Mouse (Mus musculus): ENCODE measurements around the gene Pxk. TPM values are rescaled to one million over a fixed set of nuclear protein-coding genes. Genes with fewer than 3 reads are reported as not detected.

The Pxk gene
- 10 to 100 TPM; 62.1 to 66.7 TPM for polyA plus RNA-seq (2017; shearing (Covaris generic))

DNA sequence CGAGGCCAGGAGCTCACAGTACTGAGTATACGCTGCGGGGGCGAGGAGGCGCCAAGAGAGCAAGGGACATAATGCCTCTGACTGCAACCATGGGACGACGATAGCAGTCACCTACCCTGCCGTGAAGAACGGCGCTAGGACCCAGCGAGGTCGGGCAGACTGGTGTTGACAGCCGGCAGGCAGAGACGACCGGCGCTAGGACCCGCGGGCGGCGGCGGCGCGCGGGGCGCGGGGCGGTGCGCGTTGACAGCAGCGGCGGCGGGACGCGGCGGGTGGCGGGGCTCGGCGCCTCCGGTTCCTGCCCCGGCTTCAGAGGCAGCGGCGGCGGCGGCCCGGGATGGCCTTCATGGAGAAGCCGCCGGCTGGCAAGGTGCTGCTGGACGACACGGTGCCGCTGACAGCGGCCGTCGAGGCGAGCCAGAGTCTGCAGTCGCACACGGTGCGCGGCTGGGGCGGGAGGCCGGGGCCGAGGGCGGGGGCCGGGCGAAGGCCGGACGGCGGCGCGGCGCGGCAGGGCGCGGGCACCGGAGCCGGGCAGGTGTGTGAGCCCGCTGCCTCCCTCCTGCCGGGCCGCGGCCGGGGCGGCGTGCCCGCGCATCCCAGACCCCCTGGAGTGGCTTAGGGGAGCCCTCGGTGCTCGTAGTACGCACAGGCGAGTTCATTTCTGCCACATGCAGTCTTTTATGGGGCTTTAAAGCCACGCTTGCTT is at the start of gene Pxk:
Pxk (plus strand) TSS at position 234 of the 709 bp plus-strand sequence.

DNA sequence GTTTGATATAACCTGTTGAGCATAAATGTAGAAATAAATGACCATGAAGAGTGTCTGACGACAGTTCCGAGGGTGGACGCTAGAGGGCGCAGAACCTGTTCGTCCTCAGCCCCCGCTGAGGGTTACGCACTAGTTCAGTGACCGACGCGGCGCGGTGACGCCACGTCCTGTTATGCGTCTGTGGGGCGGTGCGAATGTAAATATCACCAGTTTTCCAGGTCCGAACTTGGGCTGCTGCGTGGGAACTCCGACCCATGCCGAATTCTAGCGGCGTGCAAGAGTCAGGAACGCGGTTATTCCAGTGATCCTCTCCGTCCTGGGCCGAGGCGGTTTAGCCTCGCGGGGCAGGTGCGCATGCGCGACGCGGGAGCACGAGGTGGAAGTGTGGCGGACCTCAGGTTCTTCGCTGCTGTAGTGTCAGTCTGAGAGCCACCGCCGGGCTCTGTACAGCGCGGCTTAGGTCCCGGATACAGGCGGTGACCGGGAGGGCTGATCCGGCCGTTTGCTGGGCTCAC is 17.8 kb upstream of the Pxk start, which contains the start of gene Rpp14:
Rpp14 (plus strand) TSS at position 203 of the 515 bp plus-strand sequence.

DNA sequence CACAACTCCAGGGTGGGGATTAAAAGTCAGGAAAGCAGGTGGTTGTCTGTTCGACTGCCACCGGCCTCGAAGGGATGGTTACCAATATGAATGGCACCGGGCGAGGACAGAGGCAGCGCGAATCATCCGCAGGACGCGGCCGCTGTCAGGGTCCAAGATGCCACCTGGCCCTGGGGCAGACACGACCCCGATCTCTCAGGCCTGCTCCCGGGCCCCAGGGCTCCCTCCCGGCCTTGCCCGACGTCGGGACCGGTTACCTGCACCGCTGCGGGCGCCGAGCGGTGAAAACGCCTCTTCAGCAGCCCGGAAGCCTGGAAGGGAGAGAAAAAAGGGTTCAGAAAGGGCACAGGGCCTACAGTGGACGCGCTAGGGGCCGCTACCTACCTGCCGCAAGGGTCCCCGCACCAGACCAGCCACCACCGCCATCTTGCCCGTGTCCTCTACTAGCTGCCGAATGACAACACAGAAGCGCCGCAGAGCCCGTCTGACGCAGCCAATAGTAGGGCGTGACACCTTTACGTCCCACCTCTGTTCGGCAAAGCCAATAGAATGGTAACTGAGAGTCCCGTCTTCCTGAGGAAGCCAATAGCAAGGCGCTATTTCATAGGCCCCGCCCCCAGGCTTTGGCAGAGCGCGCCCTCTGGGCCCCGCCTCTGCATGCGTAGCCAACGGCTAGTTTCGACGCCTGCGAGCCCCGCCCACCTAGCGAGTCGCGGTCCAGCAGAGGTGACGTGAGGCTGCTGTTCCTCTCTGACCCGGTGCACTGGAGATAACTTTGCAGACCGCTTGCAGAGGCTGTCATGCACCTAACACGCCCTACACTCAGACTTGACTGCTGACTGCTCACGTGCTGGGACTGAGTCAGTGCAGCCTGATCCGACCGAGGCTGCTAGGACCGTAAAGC is 74.7 kb downstream of the Pxk start, which contains the start of gene Pdhb:
Pdhb (minus strand) TSS at position 519 of the 904 bp plus-strand sequence.

DNA sequence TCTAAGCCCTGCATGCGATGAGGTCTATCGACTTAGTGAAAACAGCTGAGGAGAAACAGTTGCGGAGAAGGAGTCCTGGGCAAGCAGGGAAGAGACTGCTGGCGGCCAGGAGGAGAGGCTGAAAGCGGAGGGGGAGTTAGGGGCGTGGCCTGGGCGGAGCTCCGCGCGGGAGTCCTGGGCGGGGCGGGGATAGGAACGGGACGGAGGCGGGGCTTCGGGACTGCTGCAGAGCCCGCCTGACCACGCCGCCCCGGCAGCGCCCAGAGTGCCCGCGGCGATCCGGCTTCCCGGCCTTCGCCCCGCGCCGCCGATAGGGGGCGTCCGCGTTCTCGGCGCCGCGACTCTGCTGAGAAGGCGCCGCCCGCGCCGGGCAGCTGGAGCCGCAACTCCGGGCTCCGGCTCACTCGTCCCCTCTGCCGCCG is 115.8 kb downstream of the Pxk start, which contains the start of gene Kctd6:
Kctd6 (plus strand) TSS at position 338 of the 422 bp plus-strand sequence.

Other genes starting within 250 kb of the Pxk start
- gene Gm45521, start 140.9 kb upstream of the Pxk start, polyA plus RNA-seq (2017; shearing (Covaris generic)), result under 1 TPM in 1 of 2 experiments, not detected in 1; 0.36 TPM
- 1 to 10 TPM in 1 of 2 experiments, under 1 TPM in 1; 0.56 to 1.7 TPM for gene Dnase1l3, start 103.6 kb upstream of the Pxk start, polyA plus RNA-seq (2017; shearing (Covaris generic))
- gene Abhd6, start 95.3 kb upstream of the Pxk start, polyA plus RNA-seq (2017; shearing (Covaris generic)), result 10 to 100 TPM; 17.8 to 19.3 TPM
- 10 to 100 TPM; 30.3 to 47.2 TPM for gene Rpp14, start 17.8 kb upstream of the Pxk start, polyA plus RNA-seq (2017; shearing (Covaris generic))
- 100 to 1,000 TPM; 141 to 195 TPM for gene Pdhb, start 74.8 kb downstream of the Pxk start, polyA plus RNA-seq (2017; shearing (Covaris generic))
- gene Kctd6, start 115.9 kb downstream of the Pxk start, polyA plus RNA-seq (2017; shearing (Covaris generic)), result 10 to 100 TPM; 10.7 to 19.0 TPM
- gene Acox2, start 161.1 kb downstream of the Pxk start, polyA plus RNA-seq (2017; shearing (Covaris generic)), result under 1 TPM in 1 of 2 experiments, not detected in 1; 0.12 TPM
- gene Fam107a, start 219.8 kb downstream of the Pxk start, polyA plus RNA-seq (2017; shearing (Covaris generic)), result not detected

Measured in activated CD4-positive, CD25-positive, alpha-beta regulatory T cell (primary cell).